Mouse (Mus musculus) brain, embryonic 14.5 days (tissue): ENCODE measurements around the gene Hist2h4. TPM values are rescaled to one million over a fixed set of nuclear protein-coding genes. Genes with fewer than 3 reads are reported as not detected.
"Not testable (repeated sequence)": the region's sequence is repeated elsewhere in the genome, so short reads cannot be mapped to it uniquely, and the experiment has no call there.

Source experiments
- DNase-seq: peaks from one replicate; pipeline ENCODE4 v3.0.0-alpha.2; 2011; ENCODE audit warnings: low read depth
- CTCF ChIP-seq: fragments of 200-500 bp; IDR thresholded peaks from 2 replicates; pipeline ENCODE4 v1.5.1; 2012; ENCODE audit warnings: inconsistent platforms, mild to moderate bottlenecking, moderate library complexity, borderline replicate concordance; ENCODE audit not compliant: insufficient read depth, insufficient read length; ENCODE audit errors: extremely low read depth
- POLR2A ChIP-seq: fragments of 200-500 bp; IDR thresholded peaks from 2 replicates; pipeline ENCODE4 v1.6.1; 2012; ENCODE audit warnings: mild to moderate bottlenecking, inconsistent platforms, borderline replicate concordance; ENCODE audit not compliant: poor library complexity, insufficient read depth, insufficient read length, severe bottlenecking; ENCODE audit errors: extremely low read depth
- polyA plus RNA-seq: library from polyadenylated mRNA; depleted of rRNA; stranded (reverse); fragments of >200 nt; gene quantifications from 2 replicates; pipeline ENCODE4 v1.2.3, GENCODE M21; 2012

The Hist2h4 gene
- polyA plus RNA-seq, 1 experiment, result 5.9 TPM

- DNase-seq, result no peak
- TF ChIP-seq CTCF (no peak), POLR2A (no peak)
These were observed 14.1 kb downstream of the Hist2h4 start for GRCm38 (mm10) chr3:96249034-96249345.

- DNase-seq, result no peak
- TF ChIP-seq CTCF, result no peak
- TF ChIP-seq POLR2A, result no peak
These were observed 14.7 kb downstream of the Hist2h4 start for GRCm38 (mm10) chr3:96248141-96249033.

- DNase-seq, result no peak
- TF ChIP-seq CTCF (no peak), POLR2A (no peak)
These were observed 15.6 kb downstream of the Hist2h4 start for GRCm38 (mm10) chr3:96247356-96248140.

GRCm38 (mm10) chr3:96246427-96246856, 16.7 kb downstream of the Hist2h4 start, which contains the start of gene Hist2h3c1:
Gene Hist2h3c1, plus strand, starts transcription at chr3:96246685.
- DNase-seq, result not testable (repeated sequence)

- not testable (repeated sequence) for DNase-seq
These were observed 17.1 kb downstream of the Hist2h4 start for GRCm38 (mm10) chr3:96246018-96246417.

- peak; percentile 87 for DNase-seq
These were observed 17.9 kb downstream of the Hist2h4 start, which contains the start of gene Hist2h2aa1 for GRCm38 (mm10) chr3:96245003-96245886. Gene Hist2h2aa1, plus strand, starts transcription at chr3:96245497.

GRCm38 (mm10) chr3:96243921-96244572, 19.1 kb downstream of the Hist2h4 start:
- TF ChIP-seq CTCF, result no peak
- TF ChIP-seq POLR2A, result no peak
- no peak for DNase-seq

GRCm38 (mm10) chr3:96240799-96241197, 22.3 kb downstream of the Hist2h4 start:
- TF ChIP-seq POLR2A (no peak), CTCF (no peak)
- no peak for DNase-seq

- DNase-seq, result peak; percentile 91
These were observed 22.9 kb downstream of the Hist2h4 start, which contains the start of gene Hist2h2aa2 for GRCm38 (mm10) chr3:96239949-96240798. Gene Hist2h2aa2, minus strand, starts transcription at chr3:96240276.

GRCm38 (mm10) chr3:96238954-96239793, 23.9 kb downstream of the Hist2h4 start, which contains the start of gene Hist2h3c2:
Gene Hist2h3c2, minus strand, starts transcription at chr3:96239127.
- not testable (repeated sequence) for DNase-seq
